Mouse (Mus musculus) activated CD4-positive, CD25-positive, alpha-beta regulatory T cell, adult 4 months (primary cell): ENCODE data around the gene Pou5f1. TPM values are rescaled to one million over a fixed set of nuclear protein-coding genes. Genes with fewer than 3 reads are reported as not detected.
"Not testable (repeated sequence)": the region's sequence is repeated elsewhere in the genome, so short reads cannot be mapped to it uniquely, and the experiment has no call there.

Experiments
- ATAC-seq: one replicate; pipeline ENCODE4 v1.8.0; 2017
- polyA plus RNA-seq, 2 experiments: library from polyadenylated mRNA; unstranded; fragments of 100-300 nt; shearing (Covaris generic); gene quantifications; one replicate each; pipeline ENCODE4 v1.2.1; 2017

Gene Pou5f1
- polyA plus RNA-seq = under 1 TPM in 1 of 2 experiments, not detected in 1; 0.36 TPM

- no peak for ATAC-seq
These were observed at the start of gene Pou5f1 for GRCm38 (mm10) chr17:35505776-35506175. Gene Pou5f1, plus strand, starts transcription at chr17:35506018.

GRCm38 (mm10) chr17:35458247-35458646 is 47.6 kb upstream of the Pou5f1 start:
- ATAC-seq = not testable (repeated sequence)

GRCm38 (mm10) chr17:35460513-35461341 is 45.1 kb upstream of the Pou5f1 start:
- peak; percentile 92 for ATAC-seq

- ATAC-seq = not testable (repeated sequence)
These were observed 40.2 kb upstream of the Pou5f1 start for GRCm38 (mm10) chr17:35465651-35466050.

GRCm38 (mm10) chr17:35468936-35469335 is 36.9 kb upstream of the Pou5f1 start:
- not testable (repeated sequence) for ATAC-seq

- no peak for ATAC-seq
These were observed 35.7 kb upstream of the Pou5f1 start, which contains the start of gene H2-Q10 for GRCm38 (mm10) chr17:35469842-35470751. Gene H2-Q10, plus strand, starts transcription at chr17:35470089.

GRCm38 (mm10) chr17:35484066-35484465 is 21.8 kb upstream of the Pou5f1 start:
- ATAC-seq = no peak

- ATAC-seq = no peak
These were observed 20.1 kb upstream of the Pou5f1 start for GRCm38 (mm10) chr17:35485702-35486101.

DNA sequence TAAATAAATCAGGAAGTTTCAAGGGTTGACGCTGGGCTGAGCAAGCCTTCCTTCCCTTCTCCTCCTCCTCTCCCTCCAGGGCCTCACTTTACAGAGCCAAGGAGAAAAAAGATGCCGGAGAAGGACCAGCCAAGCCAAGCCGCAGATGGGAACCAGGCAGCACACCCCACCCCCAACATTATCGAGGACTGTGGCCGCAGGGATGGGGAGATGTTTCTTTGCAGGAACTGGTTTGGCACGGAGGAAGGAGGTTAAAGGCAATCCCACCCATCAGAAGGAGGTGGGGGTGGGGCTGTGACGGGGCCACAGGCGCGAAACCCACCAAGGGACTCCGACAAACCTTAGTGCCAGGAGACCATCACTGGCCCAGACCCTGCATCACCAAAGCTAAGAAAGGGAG is 19.1 kb upstream of the Pou5f1 start:
- ATAC-seq = no peak

GRCm38 (mm10) chr17:35488041-35488440 is 17.8 kb upstream of the Pou5f1 start:
- no peak for ATAC-seq

DNA sequence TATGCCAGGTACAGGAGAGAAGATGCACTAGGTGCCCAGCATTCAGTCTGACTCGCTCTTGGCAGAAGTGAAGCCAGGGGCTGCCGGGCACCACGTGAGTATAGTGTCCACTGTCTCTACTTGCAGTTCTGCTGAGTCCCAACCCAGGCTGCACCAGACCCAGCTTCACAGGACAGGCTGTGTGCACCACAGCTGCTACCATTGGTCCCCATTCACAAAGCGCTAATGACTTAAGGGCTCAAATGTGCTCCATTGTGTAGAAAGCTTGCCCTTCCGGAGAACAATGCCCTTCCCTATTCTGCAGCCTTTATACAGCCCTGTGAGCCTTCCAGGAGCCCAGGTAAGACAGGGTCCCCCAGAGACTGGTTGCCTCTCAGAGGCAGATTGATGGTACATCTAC is 15.5 kb upstream of the Pou5f1 start:
- no peak for ATAC-seq

DNA sequence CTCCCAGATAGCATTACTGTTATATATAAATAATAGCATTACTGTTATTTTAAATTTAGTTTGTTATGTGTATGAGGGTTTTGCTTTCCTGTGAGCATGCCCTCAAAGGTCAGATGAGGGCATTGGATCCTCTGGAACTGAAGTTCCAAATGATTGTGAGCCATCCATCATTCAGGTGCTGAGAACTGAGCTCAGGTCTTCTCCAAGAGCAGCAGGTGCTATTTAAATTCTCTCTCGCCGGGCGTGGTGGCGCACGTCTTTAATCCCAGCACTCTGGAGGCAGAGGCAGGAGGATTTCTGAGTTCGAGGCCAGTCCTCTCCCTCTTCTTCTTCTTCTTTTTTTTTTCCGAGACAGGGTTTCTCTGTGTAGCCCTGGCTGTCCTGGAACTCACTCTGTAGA is 8.7 kb upstream of the Pou5f1 start:
- ATAC-seq = no peak

- no peak for ATAC-seq
These were observed 3.6 kb upstream of the Pou5f1 start for GRCm38 (mm10) chr17:35502226-35502625.

DNA sequence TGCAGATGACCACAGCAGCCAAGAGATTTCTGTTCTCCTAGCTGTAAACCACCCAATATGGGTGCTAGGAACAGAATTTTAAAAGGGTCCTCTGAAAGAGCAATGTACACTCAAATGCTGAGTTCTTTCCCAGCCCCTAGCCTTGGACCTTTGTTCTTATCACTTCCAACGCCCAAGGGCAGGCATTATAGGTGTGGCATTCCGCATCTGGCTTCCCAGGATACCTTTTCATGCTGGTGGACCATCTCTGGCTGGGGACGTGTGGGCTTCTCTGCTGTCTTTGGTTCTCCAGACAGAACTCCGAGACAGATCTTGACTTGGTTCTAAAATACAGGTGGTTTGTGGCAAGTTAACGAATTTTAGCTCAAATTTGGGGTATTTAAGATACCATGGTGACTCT is 3.1 kb upstream of the Pou5f1 start:
- no peak for ATAC-seq

DNA sequence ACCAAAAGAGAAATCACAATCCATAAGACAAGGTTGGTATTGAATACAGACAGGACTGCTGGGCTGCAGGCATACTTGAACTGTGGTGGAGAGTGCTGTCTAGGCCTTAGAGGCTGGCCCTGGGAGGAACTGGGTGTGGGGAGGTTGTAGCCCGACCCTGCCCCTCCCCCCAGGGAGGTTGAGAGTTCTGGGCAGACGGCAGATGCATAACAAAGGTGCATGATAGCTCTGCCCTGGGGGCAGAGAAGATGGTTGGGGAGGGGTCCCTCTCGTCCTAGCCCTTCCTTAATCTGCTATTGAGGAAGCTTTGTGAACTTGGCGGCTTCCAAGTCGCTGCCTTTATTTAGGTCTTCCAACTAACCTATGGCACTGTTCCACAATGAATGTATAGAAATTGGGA is 2.0 kb upstream of the Pou5f1 start:
- ATAC-seq = no peak

GRCm38 (mm10) chr17:35504628-35505481 is 963 bp upstream of the Pou5f1 start:
- ATAC-seq = no peak

DNA sequence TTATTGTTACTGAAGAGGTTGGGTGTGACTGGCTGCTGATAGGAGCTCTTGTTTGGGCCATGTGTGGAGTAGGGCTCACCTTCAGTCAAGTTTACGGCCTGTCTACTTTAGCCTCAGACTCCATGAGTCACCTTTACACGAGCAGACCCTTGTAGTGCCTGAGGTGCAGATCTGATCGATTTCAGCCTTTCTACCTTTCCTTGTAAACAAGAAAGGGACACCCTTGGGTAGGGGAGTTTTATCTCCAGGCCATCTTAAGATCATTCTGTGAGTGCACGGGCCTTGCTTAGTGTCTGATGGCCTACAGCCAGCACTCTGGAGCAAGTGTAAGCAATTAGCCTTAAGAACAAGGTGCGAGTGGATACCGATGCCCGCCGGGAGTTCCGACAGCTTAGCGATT is 1.1 kb downstream of the Pou5f1 start:
- no peak for ATAC-seq

GRCm38 (mm10) chr17:35507556-35508260 is 1.9 kb downstream of the Pou5f1 start:
- no peak for ATAC-seq

GRCm38 (mm10) chr17:35508279-35508678 is 2.5 kb downstream of the Pou5f1 start:
- ATAC-seq = not testable (repeated sequence)

- peak; percentile 72 for ATAC-seq
These were observed 3.5 kb downstream of the Pou5f1 start for GRCm38 (mm10) chr17:35509284-35509683.

GRCm38 (mm10) chr17:35512916-35513626 is 7.3 kb downstream of the Pou5f1 start:
- ATAC-seq = no peak
